Mouse (Mus musculus): ENCODE measurements around the gene Cenpj.

Gene Cenpj

GRCm38 (mm10) chr14:56544946-56545345, 30.3 kb downstream of the Cenpj start:
- peak; percentile 34 to 53 for DNase-seq

DNA sequence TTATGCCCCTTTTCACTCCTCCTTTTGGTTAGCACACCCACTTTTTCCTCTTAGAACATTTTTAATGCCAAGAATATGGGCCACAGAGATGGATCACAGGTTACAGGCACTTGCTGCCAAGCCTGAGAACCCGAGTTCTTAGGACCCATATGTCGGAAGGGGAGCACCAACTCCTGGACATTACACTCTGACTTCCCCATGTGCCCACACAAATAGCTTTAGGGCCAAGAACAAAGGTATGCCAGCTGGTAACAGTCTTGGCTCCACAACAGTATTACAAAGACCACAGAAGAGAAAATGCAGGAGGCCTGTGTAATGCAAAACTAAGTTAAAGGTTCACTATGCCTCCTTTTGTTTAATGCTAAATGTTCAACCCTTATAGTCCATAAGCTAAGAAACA, 44.4 kb downstream of the Cenpj start:
- DNase-seq: no peak

DNA sequence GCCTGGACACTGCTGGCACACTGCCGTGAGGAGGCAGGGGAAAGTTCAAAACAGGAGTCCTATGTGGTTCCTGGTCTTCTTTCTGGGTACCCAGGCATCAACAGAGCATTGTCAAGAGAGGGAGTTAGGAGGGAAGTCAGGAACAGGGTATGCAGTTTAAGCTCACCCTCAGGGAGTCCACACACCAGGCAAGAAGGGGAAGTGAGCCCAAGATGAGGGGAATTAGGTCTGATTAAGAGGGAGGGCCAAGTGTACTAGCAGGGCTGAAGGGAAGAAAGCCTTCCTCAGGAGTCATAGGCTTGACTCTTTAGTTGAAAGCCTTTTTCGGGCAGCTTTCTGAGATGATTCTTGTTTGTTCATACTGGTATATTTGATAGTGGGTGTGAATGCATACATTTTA, 60.5 kb downstream of the Cenpj start:
- DNase-seq: no peak

GRCm38 (mm10) chr14:56512084-56512483, 63.1 kb downstream of the Cenpj start:
- peak in 1 of 2 experiments; percentile 2 for DNase-seq

DNA sequence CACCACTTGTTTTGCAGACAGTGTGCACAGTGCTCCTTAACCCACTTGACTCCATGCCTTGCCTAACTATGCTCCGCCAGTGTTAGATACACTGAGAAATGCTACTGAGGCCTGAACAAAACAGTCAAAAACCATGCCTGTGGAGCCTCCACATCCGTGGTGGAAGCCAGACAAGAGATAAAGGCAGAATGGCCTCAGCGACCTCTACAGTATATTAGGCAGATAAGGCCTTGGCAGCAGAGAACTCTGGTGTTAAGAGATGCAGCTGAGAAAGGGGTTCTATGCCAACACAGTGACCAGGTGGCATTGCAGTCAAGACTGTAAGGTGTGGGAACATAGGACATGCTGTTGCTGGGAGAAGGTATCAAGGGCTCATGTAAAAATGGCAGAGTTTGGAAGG, 68.5 kb downstream of the Cenpj start:
- no peak for DNase-seq

DNA sequence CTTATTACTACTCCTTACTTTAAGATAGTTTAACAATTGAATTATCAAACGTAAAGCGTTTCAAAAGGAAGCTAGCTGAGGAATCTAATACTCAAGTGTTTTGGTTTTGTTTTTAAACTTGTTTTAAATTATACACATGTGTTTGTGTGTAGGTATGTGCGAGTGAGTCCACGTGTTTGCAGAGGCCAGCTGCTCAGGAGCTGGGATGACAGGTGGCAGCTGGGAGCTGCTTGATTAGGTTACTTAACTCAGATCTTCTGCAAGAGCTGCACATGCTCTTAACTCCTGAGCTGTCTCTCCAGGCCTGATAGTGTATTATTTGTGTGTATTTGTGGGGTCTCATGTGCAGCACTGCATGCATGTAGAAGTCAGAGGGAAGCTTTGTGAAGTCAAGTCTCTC, 72.8 kb downstream of the Cenpj start:
- no peak for DNase-seq

DNA sequence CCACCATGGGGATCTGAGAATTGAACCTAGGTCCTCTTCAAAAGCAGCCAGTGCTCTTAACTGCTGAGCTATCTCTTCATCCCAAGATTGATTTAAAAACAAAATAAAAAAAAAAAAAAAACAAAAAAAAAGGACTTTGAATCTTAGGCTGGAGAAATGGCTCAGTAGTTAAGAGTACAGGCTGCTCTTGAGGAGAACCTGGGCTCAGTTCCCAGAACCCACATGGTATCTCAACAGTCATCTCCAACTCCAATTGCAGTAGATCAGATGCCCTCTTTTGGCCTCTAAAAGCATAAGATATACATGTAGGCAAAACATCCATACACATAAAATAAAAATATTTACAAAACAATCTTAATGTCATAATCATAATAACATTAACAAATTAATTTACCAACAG, 85.4 kb downstream of the Cenpj start:
- DNase-seq: peak in 1 of 2 experiments; percentile 29

Measured in kidney, postnatal 25 days (tissue).